8 mouse cellular contexts compared by ENCODE assay signal in the genomic region with DNA sequence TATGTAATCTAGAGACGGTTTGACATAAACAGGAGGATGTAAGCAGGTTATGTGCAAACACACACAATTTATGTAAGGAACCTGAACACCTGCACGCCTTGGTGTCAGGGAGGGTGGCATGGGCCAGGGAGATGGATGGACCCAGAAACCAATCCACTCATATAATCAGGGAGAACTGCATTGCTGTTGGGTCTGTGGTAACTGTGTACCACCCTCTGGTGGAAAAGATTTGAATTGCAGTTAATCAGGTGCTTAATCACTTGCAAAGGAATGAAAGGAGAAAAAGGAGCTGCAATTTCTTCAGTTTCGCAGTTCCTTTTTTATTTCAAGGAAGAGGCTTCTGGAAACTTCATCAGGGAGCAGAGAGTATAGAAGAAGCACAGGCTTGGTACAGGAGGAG. TPM values are rescaled to one million over a fixed set of nuclear protein-coding genes. Genes with fewer than 3 reads are reported as not detected.
DNase-seq lines count a peak whose midpoint lies in the region; ATAC-seq lines count a peak whose summit lies in the region.

No protein-coding gene starts in this region.

- peak; percentile 34 for DNase-seq in heart, adult 11 months
- DNase-seq in heart, postnatal 25 days (ENCODE audit: low spot score), result no peak
- DNase-seq in midbrain, embryonic 10.5 days (ENCODE audit: low spot score), result peak; percentile 14
- DNase-seq in c-Kit-positive CD71-positive TER-119-positive erythroid progenitor cells, embryonic 14.5 days (ENCODE audit: low spot score), result peak; percentile 2
- DNase-seq in B cell, adult 2 months, result no peak
- DNase-seq in kidney, adult 11 months, result no peak

- no peak overlapping the region for H3K9ac ChIP-seq in midbrain, embryonic 16.5 days (ENCODE audit: low read depth, low read length)

- 79% methylated on average over 3 of the region's 3 CpGs for WGBS in midbrain, embryonic 10.5 days
- WGBS in midbrain, embryonic 16.5 days, result 70% methylated on average over 3 of the region's 3 CpGs

- intact Hi-C loops in heart, postnatal 25 days (cut with DNase I), result loop anchor here (1.0 kb wide), 1 partner anchor 150 kb away; no protein-coding TSS in a partner anchor

- H3K27me3 ChIP-seq in midbrain, embryonic 10.5 days (ENCODE audit: low read depth, poor library complexity, severe bottlenecking), result no peaks in the 10 kb centered on the region
- no peaks in the 10 kb centered on the region; the same call in 1 of the 2 replicates for H3K27me3 ChIP-seq in midbrain, embryonic 16.5 days (ENCODE audit: control insufficient read depth, insufficient read depth, low read depth, low read length)

- no peaks in the 10 kb centered on the region for H3K9me3 ChIP-seq in midbrain, embryonic 10.5 days (replicated peaks)
- no peaks in the 10 kb centered on the region for H3K9me3 ChIP-seq in midbrain, embryonic 16.5 days (replicated peaks; ENCODE audit: control insufficient read depth, low read length, poor library complexity, severe bottlenecking)

- no peak for ATAC-seq in midbrain, embryonic 16.5 days
- peak; percentile 71 for ATAC-seq in megakaryocyte progenitor cell, adult 5-6 weeks (replicated peaks; ENCODE audit: poor library complexity)

- no peak overlapping the region for H3K27ac ChIP-seq in midbrain, embryonic 10.5 days (replicated peaks)
- H3K27ac ChIP-seq in midbrain, embryonic 16.5 days (ENCODE audit: low read length), result no peak overlapping the region

- no peak overlapping the region for H3K4me3 ChIP-seq in midbrain, embryonic 10.5 days
- H3K4me3 ChIP-seq in midbrain, embryonic 16.5 days (ENCODE audit: low read depth, low read length), result no peak overlapping the region

- no peaks in the 10 kb centered on the region for H3K4me1 ChIP-seq in midbrain, embryonic 10.5 days
- H3K4me1 ChIP-seq in midbrain, embryonic 16.5 days (ENCODE audit: control insufficient read depth, insufficient read depth, low read length), result no peaks in the 10 kb centered on the region

- H3K4me2 ChIP-seq in midbrain, embryonic 16.5 days (ENCODE audit: low read length), result no peak overlapping the region

- no peaks in the 10 kb centered on the region for H3K36me3 ChIP-seq in midbrain, embryonic 10.5 days
- H3K36me3 ChIP-seq in midbrain, embryonic 16.5 days (ENCODE audit: control insufficient read depth, insufficient read depth, low read length), result no peaks in the 10 kb centered on the region

RNA-seq across cellular contexts. Expression of gene Trim42, which starts 46.9 kb away (rescaled TPM):
- total RNA-seq in heart, postnatal 25 days (2021), result not detected
- not detected in 2 replicates for polyA plus RNA-seq in midbrain, embryonic 10.5 days (2016; fragmentation: Nextera tagmentation; extraction: Ambion mirVana)
- not detected in 2 replicates for polyA plus RNA-seq in midbrain, embryonic 16.5 days (2015; fragmentation: Nextera tagmentation; extraction: Ambion mirVana)
- not detected in 2 replicates for total RNA-seq in megakaryocyte progenitor cell, adult 5-6 weeks (2015)
- total RNA-seq in megakaryocyte progenitor cell, adult 5-6 weeks (2017), result not detected in 2 replicates

Comparison
In these comparisons a context has a peak if more than half of its experiments do, and no peak if none do; other contexts are left out.
1. DNase-seq: peak in heart, adult 11 months (single experiment), midbrain, embryonic 10.5 days (single experiment) and c-Kit-positive CD71-positive TER-119-positive erythroid progenitor cells, embryonic 14.5 days (single experiment); none in heart, postnatal 25 days (single experiment), B cell, adult 2 months (0 of 2) and kidney, adult 11 months (single experiment).